Comparison of ENCODE assay signal across 17 mouse cellular contexts in genomic region chr5:36267194-36267769, GRCm38 (mm10).
"Had no signal": no experiment of that assay in that cellular context is flagged by ENCODE, and none has a peak within 500 bp of the region (broad histone marks: within the 10 kb centered on the region; RNA-seq: fewer than 3 reads in every experiment).

No protein-coding gene starts in this region.

- H3K27me3 ChIP-seq: kidney, embryonic 15.5 days; liver, embryonic 15.5 days; midbrain, embryonic 15.5 days; neural tube, embryonic 13.5 days had no signal

- H3K4me3 ChIP-seq: kidney, embryonic 15.5 days; limb, embryonic 10.5 days; liver, embryonic 15.5 days; megakaryocyte, embryonic 14.5 days; midbrain, embryonic 15.5 days; neural tube, embryonic 13.5 days had no signal

- H3K9ac ChIP-seq: kidney, embryonic 15.5 days; liver, embryonic 15.5 days; lung, embryonic 14.5 days; midbrain, embryonic 15.5 days; neural tube, embryonic 13.5 days had no signal

- H3K27ac ChIP-seq: kidney, embryonic 15.5 days; limb, embryonic 10.5 days; liver, embryonic 15.5 days; macrophage; midbrain, embryonic 15.5 days; neural tube, embryonic 13.5 days had no signal

- H3K4me2 ChIP-seq: kidney, embryonic 15.5 days; liver, embryonic 11.5 days; liver, embryonic 15.5 days; lung, embryonic 14.5 days; midbrain, embryonic 11.5 days; midbrain, embryonic 15.5 days; neural tube, embryonic 13.5 days had no signal

- H3K4me1 ChIP-seq: kidney, embryonic 15.5 days; limb, embryonic 10.5 days; liver, embryonic 15.5 days; megakaryocyte, embryonic 14.5 days; midbrain, embryonic 15.5 days had no signal

- DNase-seq: kidney, adult 2 months; kidney, postnatal 14 days; lung, embryonic 14.5 days; right cerebral cortex, postnatal 4 days; spleen, adult 18-20 months; thymus, adult 2 months; thymus, postnatal 25 days had no signal

- H3K9me3 ChIP-seq: kidney, embryonic 15.5 days; limb, embryonic 10.5 days; liver, embryonic 15.5 days; midbrain, embryonic 15.5 days; neural tube, embryonic 13.5 days had no signal

- H3K36me3 ChIP-seq: kidney, embryonic 15.5 days; limb, embryonic 10.5 days; liver, embryonic 15.5 days; midbrain, embryonic 15.5 days; neural tube, embryonic 13.5 days had no signal

- ATAC-seq: intestine, embryonic 16.5 days; midbrain, embryonic 15.5 days had no signal
